Mouse (Mus musculus) neural tube, embryonic 11.5 days (tissue): ENCODE measurements at regions not wholly inside any gene's neighbourhood (a gene's known extent, or its start where the extent isn't known, plus 50 kb on each side); places are given as distances from the start of the nearest gene placed in this dataset.

ENCODE experiments used
- ATAC-seq: fragments of 200-750 bp; cut with Nextera tagmentation; 2 replicates; pipeline ENCODE4 v1.8.0; 2017; ENCODE audit warnings: moderate number of reproducible peaks, mild to moderate bottlenecking, moderate TSS enrichment, moderate library complexity; ENCODE audit not compliant: insufficient read depth, low FRiP score, low TSS enrichment
- DNase-seq: peaks from one replicate; pipeline ENCODE4 v3.0.0-alpha.2; 2015; ENCODE audit warnings: low spot score
- H3K27ac ChIP-seq: fragments of 300-500 bp; sonication (generic); 2 replicates; pipeline ENCODE4 v1.5.1; 2014; ENCODE audit warnings: low read depth, mild to moderate bottlenecking, low read length
- H3K27me3 ChIP-seq: fragments of 300-500 bp; sonication (generic); 2 replicates; pipeline ENCODE4 v1.6.1; 2014; ENCODE audit warnings: mild to moderate bottlenecking, low read length, mixed read lengths; ENCODE audit not compliant: control insufficient read depth, insufficient read depth
- H3K36me3 ChIP-seq: fragments of 300-500 bp; sonication (generic); 2 replicates; pipeline ENCODE4 v1.6.1; 2014; ENCODE audit warnings: mild to moderate bottlenecking, low read length, moderate library complexity, mixed read lengths; ENCODE audit not compliant: control insufficient read depth, insufficient read depth
- H3K4me1 ChIP-seq: fragments of 300-500 bp; sonication (generic); 2 replicates; pipeline ENCODE4 v1.6.1; 2014; ENCODE audit warnings: low read length, mixed read lengths; ENCODE audit not compliant: control insufficient read depth, insufficient read depth
- H3K4me2 ChIP-seq: fragments of 300-500 bp; sonication (generic); 2 replicates; pipeline ENCODE4 v1.6.1; 2014; ENCODE audit warnings: low read depth, mild to moderate bottlenecking, moderate library complexity
- H3K4me3 ChIP-seq: fragments of 300-500 bp; sonication (generic); 2 replicates; pipeline ENCODE4 v1.5.1; 2014; ENCODE audit warnings: low read depth, low read length
- H3K9ac ChIP-seq: fragments of 300-500 bp; sonication (generic); 2 replicates; pipeline ENCODE4 v1.6.1; 2014; ENCODE audit warnings: mild to moderate bottlenecking, low read length
- H3K9me3 ChIP-seq: fragments of 300-500 bp; sonication (generic); 2 replicates; pipeline ENCODE4 v1.6.1; 2016; ENCODE audit warnings: low read length; ENCODE audit not compliant: control insufficient read depth
- WGBS: fragments of 180-500 bp; shearing (Covaris S2); extraction: QIAGEN DNeasy Blood & Tissue Kit; methylation state at CpG from one replicate; pipeline ENCODE4 v1.1.7; 2014; 5-methylcytosine and 5-hydroxymethylcytosine counted together

DNA sequence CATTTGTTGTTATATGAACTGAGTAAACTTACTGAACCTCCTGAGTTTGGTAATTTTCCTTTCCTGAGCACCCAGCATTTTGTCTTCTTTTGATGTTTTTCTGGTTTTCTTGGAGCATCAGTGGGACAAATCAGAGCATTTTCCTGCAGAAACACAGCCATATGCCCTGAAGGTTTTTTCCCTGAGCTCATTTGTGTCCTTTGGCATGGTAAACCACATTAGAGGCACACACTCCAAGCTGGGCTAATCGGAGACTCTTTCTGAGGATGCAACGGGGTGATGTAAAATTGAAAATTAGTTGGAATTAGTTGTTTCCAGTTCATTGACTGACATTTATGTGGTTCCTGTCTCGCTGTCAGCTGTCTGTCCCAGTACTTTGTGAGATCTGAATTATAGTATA lies 260.8 kb upstream of the Nrp1 start:
- Histone ChIP-seq H3K9ac (no peak overlapping the region), H3K27ac (no peak overlapping the region), H3K4me1 (no peaks in the 10 kb centered on the region), H3K4me2 (no peak overlapping the region), H3K4me3 (no peak overlapping the region), H3K36me3 (no peaks in the 10 kb centered on the region), H3K27me3 (no peaks in the 10 kb centered on the region), H3K9me3 (no peaks in the 10 kb centered on the region)
- ATAC-seq (no peak), DNase-seq (no peak)
- WGBS = 84% methylated on average over 3 of the region's 3 CpGs

GRCm38 (mm10) chr8:128103380-128103779 lies 255.0 kb upstream of the Nrp1 start:
- H3K4me3 ChIP-seq = no peak overlapping the region
- no peak for ATAC-seq
- 84% methylated on average over 1 of the region's 1 CpGs for WGBS
- no peaks in the 10 kb centered on the region for H3K9me3 ChIP-seq
- no peak overlapping the region for H3K4me2 ChIP-seq
- no peaks in the 10 kb centered on the region for H3K36me3 ChIP-seq
- H3K27ac ChIP-seq = no peak overlapping the region
- H3K9ac ChIP-seq = no peak overlapping the region
- DNase-seq = no peak
- no peaks in the 10 kb centered on the region for H3K4me1 ChIP-seq
- H3K27me3 ChIP-seq = no peaks in the 10 kb centered on the region

DNA sequence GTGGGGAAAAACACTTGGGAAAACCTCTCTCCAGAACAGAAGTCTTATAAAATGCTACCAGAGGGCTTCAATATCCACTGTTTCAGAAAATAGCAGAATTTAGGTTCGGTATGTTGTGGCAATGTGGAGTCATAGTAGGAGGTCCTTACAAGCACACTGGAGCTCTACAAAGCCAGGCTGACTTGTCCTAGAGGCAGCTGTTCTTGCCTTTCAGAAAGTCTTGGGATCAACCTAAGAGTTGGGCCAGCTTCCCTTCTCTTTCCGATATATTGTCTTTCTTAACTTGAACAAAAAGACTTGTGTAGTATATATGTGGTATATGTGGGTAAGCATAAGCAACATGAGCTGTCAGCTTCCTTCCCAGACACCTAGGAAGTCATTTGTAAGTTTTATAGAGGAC lies 251.8 kb upstream of the Nrp1 start:
- DNase-seq (no peak), ATAC-seq (no peak)
- no peaks in the 10 kb centered on the region for H3K36me3 ChIP-seq
- no peak overlapping the region for H3K9ac ChIP-seq
- H3K4me2 ChIP-seq = no peak overlapping the region
- no peak overlapping the region for H3K27ac ChIP-seq
- H3K27me3 ChIP-seq = no peaks in the 10 kb centered on the region
- H3K4me3 ChIP-seq = no peak overlapping the region
- H3K9me3 ChIP-seq = no peaks in the 10 kb centered on the region
- no peaks in the 10 kb centered on the region for H3K4me1 ChIP-seq
- 91% methylated on average over 2 of the region's 2 CpGs for WGBS

DNA sequence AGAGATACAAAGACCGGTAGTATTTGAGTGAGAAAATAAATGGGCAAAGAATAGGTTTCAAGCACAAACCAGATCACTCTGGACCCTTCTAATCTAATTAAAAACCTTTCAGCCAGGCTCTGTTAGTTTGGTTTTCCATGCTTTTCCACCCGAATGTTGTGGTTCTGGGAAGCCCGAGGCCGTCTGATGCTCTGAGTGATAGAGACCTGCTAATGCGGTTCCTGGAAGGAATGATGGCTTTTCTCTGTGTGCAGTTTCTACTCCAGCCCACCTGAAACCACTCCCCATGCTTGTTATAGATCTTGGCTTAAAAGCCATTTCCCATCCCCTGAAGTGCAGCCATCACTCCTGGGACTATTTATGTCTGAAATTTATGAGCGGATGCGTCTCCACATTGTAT lies 251.4 kb upstream of the Nrp1 start:
- H3K36me3 ChIP-seq = no peaks in the 10 kb centered on the region

DNA sequence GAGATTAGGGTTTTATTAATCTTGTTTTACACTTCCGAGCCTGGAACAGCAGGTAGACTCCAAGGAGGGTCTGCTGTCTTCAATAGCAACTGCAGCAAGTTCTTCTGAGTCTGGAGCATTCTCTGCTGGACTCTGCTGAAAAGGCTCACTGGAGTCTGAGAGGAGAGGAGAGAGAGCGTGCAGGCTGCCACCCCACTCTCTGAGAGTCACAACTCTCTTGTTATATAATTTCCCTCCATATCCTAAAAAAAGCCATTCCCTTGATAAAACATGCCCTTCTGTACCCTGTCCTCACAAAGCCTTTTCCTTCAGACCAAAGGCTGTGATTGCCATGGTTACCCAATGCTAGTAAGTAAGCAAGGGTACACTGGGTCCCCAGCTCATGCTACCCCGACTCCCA lies 249.4 kb upstream of the Nrp1 start:
- H3K9me3 ChIP-seq = no peaks in the 10 kb centered on the region
- H3K4me1 ChIP-seq = no peaks in the 10 kb centered on the region
- DNase-seq = no peak
- no peak for ATAC-seq
- H3K36me3 ChIP-seq = no peaks in the 10 kb centered on the region
- no peak overlapping the region for H3K4me2 ChIP-seq
- H3K27me3 ChIP-seq = no peaks in the 10 kb centered on the region
- WGBS = 82% methylated on average over 3 of the region's 3 CpGs
- H3K27ac ChIP-seq = no peak overlapping the region
- no peak overlapping the region for H3K9ac ChIP-seq
- H3K4me3 ChIP-seq = no peak overlapping the region

More for the DNA sequence above, 251.4 kb upstream of the Nrp1 start:
- Histone ChIP-seq H3K4me3 (no peak overlapping the region), H3K9ac (no peak overlapping the region), H3K4me2 (no peak overlapping the region), H3K27ac (no peak overlapping the region), H3K4me1 (no peaks in the 10 kb centered on the region), H3K27me3 (no peaks in the 10 kb centered on the region), H3K9me3 (no peaks in the 10 kb centered on the region)
- DNase-seq (no peak), ATAC-seq (no peak)
- 84% methylated on average over 7 of the region's 7 CpGs for WGBS

- Histone ChIP-seq H3K4me2 (no peak overlapping the region), H3K27ac (no peak overlapping the region), H3K9ac (no peak overlapping the region), H3K36me3 (no peaks in the 10 kb centered on the region), H3K4me3 (no peak overlapping the region), H3K9me3 (no peaks in the 10 kb centered on the region), H3K4me1 (no peaks in the 10 kb centered on the region), H3K27me3 (no peaks in the 10 kb centered on the region)
- DNase-seq (no peak), ATAC-seq (no peak)
- 86% methylated on average over 3 of the region's 3 CpGs for WGBS
These were observed 247.3 kb upstream of the Nrp1 start for GRCm38 (mm10) chr8:128111132-128111531.

DNA sequence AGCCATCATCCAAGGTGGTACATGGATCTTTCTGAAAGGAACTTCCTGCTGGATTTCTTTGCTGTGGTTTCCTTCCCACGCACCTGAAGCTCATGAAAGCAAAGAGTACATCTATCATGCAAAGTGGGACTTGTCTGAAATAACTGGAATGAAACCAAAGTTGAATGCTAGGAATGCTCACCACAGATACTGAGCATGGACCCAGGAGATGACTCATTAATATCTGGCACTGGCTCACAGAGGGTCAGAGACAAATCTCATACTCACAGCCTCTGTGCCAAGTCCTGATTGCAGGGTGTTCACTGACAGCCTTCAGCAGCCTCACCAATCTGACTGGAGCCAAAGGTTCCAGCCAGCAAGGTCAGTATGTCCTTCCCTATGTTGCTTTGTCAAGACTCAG lies 245.3 kb upstream of the Nrp1 start:
- no peak for DNase-seq
- no peak overlapping the region for H3K4me2 ChIP-seq
- H3K4me3 ChIP-seq = no peak overlapping the region
- no peak for ATAC-seq
- H3K9me3 ChIP-seq = no peaks in the 10 kb centered on the region
- no peak overlapping the region for H3K27ac ChIP-seq
- 74% methylated on average over 1 of the region's 1 CpGs for WGBS
- no peaks in the 10 kb centered on the region for H3K36me3 ChIP-seq
- H3K9ac ChIP-seq = no peak overlapping the region
- no peaks in the 10 kb centered on the region for H3K4me1 ChIP-seq
- no peaks in the 10 kb centered on the region for H3K27me3 ChIP-seq

DNA sequence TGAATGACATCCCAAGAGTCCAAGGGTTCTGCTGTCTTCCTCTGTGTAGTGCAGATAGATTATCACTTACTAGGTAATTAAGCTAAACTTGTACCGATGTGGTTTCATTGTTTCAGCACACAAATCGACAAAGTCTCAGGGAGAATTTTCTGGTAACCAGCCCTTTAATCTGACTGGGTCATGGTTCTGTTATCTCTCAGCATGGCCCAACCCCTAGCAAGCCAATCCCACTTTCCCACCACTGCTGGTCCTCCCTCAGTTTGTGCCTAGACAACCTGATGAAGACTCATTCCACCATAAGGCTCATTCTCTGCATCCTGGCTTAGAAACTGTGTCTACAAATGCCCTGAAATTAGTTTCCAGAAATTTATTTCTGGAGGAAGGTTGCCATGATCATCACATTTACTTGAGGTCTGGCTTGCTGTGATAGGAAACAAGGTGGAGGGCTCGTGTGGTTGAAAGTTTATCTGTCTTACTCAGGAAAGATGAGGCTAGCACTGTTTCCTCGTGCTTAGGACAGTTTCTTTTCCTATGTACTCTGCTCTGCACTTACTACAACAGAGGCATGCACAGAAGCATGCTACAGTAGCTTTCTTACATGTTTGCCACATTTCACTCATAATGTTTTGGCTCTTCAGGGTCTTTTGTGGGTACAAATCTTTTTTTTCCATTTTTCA lies 217.0 kb upstream of the Nrp1 start:
- DNase-seq = no peak
- no peaks in the 10 kb centered on the region for H3K4me1 ChIP-seq
- no peak overlapping the region for H3K4me2 ChIP-seq
- no peak overlapping the region for H3K9ac ChIP-seq
- H3K9me3 ChIP-seq = no peaks in the 10 kb centered on the region
- H3K27ac ChIP-seq = no peak overlapping the region
- ATAC-seq = no peak
- 89% methylated on average over 4 of the region's 4 CpGs for WGBS
- no peak overlapping the region for H3K4me3 ChIP-seq
- H3K27me3 ChIP-seq = no peaks in the 10 kb centered on the region
- no peaks in the 10 kb centered on the region for H3K36me3 ChIP-seq

- no peaks in the 10 kb centered on the region for H3K36me3 ChIP-seq
- 96% methylated on average over 3 of the region's 3 CpGs for WGBS
- H3K9me3 ChIP-seq = no peaks in the 10 kb centered on the region
- no peak for DNase-seq
- ATAC-seq = no peak
- H3K27me3 ChIP-seq = no peaks in the 10 kb centered on the region
- H3K4me1 ChIP-seq = no peaks in the 10 kb centered on the region
- H3K27ac ChIP-seq = no peak overlapping the region
- H3K4me3 ChIP-seq = no peak overlapping the region
- no peak overlapping the region for H3K4me2 ChIP-seq
- no peak overlapping the region for H3K9ac ChIP-seq
These were observed 210.0 kb upstream of the Nrp1 start for GRCm38 (mm10) chr8:128148351-128148942.
